Mouse (Mus musculus): ENCODE data around the gene Olfr987. TPM values are rescaled to one million over a fixed set of nuclear protein-coding genes. Genes with fewer than 3 reads are reported as not detected.
A peak's percentile ranks its signal among the peaks of the same experiment; 100 is the strongest.
"Not testable (repeated sequence)": the region's sequence is repeated elsewhere in the genome, so short reads cannot be mapped to it uniquely, and the experiment has no call there.

The Olfr987 gene
- not detected for total RNA-seq (2021)
- long read RNA-seq, experiment 1, result 0 reads
- long read RNA-seq, experiment 2, result 0 reads

DNA sequence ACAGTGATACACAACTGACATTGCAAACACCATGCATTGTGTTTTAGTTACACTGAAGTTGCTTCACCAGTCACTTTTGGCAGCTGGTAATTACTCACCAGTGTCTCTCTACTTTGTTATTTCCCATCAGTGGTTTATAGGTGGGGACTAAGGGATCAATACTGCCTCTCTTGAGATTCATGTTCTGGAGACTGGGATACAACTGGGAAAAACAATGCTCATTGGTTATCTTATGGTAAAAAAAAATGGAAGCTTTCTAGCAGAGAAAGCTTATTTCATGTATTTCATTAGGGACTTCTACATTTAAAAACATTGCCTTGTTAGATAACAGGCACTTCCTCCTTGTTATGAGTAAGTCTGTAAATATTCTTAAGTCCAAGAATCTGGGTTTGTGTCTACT lies at the start of gene Olfr987:
TSS of gene Olfr987 (minus strand) at position 101 of the 400 bp plus-strand sequence.
- intact Hi-C loops (cut with DNase I); H3K27ac ChIP-seq; H3K4me3 ChIP-seq; DNase-seq (ENCODE audit: extremely low spot score in 1 of 2, low spot score in 2 of 2): not testable (repeated sequence)

- DNase-seq (ENCODE audit: extremely low spot score in 1 of 2, low spot score in 2 of 2); intact Hi-C loops (cut with DNase I); H3K4me3 ChIP-seq: not testable (repeated sequence)
Observed at GRCm38 (mm10) chr2:85363127-85363526, 24.0 kb upstream of the Olfr987 start, which contains the start of gene Olfr988. Gene Olfr988, minus strand, starts transcription at chr2:85363227.

DNA sequence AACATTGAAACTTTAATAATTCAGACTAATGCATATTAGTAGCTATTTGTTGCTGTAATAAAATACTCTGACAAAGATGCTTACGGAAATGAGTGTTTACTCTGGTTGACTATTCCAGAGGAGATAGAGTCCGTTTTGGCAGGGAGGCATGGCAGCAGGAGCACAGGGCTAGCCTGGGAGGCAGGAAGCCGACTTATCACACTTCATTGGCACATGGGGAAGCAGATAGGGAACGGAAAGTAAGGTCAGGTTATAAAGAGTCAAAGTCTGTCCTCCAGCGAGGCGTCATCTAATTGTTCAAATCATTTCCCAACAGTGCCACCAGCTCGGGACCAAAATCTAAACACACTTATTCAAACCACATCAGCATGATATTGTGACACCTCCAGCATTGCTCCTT lies 857 bp upstream of the Olfr987 start:
- H3K4me3 ChIP-seq, result no peak overlapping the region
- no peak overlapping the region for H3K27ac ChIP-seq
- TF ChIP-seq CTCF (IDR thresholded peaks at IDR 0.05), result no peak
- intact Hi-C loops (cut with DNase I), result no loop called here
- no peak for DNase-seq (ENCODE audit: extremely low spot score in 1 of 2, low spot score in 2 of 2)

More at GRCm38 (mm10) chr2:85363127-85363526, 24.0 kb upstream of the Olfr987 start, which contains the start of gene Olfr988:
- H3K27ac ChIP-seq, result not testable (repeated sequence)

DNA sequence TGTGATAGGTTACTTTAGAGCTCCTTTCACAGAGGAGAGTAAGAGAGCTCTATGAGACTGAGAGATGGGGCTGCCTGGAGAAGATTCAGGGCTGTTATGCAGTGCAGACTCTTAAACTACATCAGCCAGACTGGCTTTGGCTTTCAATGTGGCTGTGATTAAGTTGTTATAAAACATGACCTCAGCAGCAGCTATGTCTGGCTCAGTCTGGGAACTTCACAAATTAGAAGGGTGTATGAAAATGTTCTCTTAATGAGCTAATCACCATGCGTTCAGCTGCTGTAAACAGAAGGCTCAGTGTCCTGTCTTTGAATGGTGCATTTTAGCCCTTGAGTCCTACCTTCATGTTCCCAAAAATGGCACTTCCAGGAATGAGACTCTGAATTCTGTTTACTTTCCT lies 20.0 kb downstream of the Olfr987 start:
- no peak for DNase-seq (ENCODE audit: extremely low spot score in 1 of 2, low spot score in 2 of 2)
- H3K27ac ChIP-seq, result no peak overlapping the region
- TF ChIP-seq CTCF (IDR thresholded peaks at IDR 0.05), result no peak
- intact Hi-C loops (cut with DNase I), result no loop called here
- H3K4me3 ChIP-seq, result no peak overlapping the region

DNA sequence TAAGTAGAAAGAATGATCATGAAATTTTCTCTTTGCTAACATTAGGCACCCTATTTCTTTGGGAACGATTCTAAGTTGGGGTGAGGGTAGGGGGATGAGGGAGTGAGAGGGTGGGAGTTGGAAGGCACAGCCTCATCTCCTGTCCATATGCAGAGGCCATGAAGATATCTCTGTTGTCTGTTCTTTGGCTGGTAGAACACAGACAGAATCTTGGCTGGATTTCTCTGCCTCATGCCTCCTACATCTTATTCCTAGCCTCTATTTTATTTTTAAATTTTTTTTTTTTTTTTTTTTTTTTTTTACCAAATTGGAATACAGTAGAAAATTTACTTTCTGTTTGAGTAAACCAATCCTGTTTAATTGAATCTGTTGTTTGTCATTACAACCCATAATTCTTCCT lies 53.7 kb downstream of the Olfr987 start:
- Histone ChIP-seq H3K27ac (peak overlapping the region; percentile 72), H3K4me3 (no peak overlapping the region)
- TF ChIP-seq CTCF (IDR thresholded peaks at IDR 0.05), result no peak
- DNase-seq (ENCODE audit: extremely low spot score in 1 of 2, low spot score in 2 of 2), result no peak
- intact Hi-C loops (cut with DNase I), result loop anchor here (1.0 to 10.0 kb wide), 3 partner anchors 33 to 139 kb away; no protein-coding TSS in a partner anchor

GRCm38 (mm10) chr2:85284626-85285025 lies 54.5 kb downstream of the Olfr987 start:
- peak overlapping the region; percentile 51 for H3K27ac ChIP-seq
- no peak for TF ChIP-seq CTCF (IDR thresholded peaks at IDR 0.05)

DNA sequence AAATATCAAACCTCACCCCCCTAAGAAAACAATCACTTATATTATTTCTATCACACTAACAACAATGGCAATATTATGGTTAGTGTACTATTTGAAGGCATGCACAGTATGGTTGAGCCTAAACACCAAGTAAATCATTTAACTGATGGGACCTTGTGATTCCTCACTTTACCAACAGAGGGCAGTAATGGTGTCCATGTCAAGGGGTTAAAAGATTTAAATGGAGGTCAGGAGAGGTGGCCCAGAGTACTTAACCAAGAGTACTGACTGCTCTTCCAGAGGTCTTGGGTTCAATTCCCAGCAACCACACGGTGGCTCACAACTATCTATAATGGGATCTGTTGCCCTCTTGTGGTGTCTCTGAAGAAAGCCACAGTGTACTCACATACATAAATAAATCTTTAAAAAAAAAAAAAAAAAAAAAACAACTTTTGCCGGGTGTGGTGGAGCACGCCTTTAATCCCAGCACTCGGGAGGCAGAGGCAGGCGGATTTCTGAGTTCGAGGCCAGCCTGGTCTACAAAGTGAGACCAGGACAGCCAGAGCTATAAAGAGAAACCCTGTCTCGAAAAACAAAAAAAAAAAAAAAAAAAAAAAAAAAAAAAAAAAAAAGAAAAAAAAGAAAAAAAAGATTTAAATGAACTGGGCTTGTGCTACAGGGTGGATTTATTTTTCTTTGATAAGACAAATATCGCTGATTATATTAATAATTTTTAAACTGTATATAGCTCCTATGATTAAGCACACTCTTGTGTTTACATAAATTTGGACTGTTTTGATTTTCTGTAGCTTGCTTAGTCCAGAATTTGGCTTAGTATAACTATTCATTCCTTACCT lies 55.3 kb downstream of the Olfr987 start:
- intact Hi-C loops (cut with DNase I), result loop anchor here (2.0 to 10.0 kb wide), 2 partner anchors 31 to 141 kb away; no protein-coding TSS in a partner anchor

More at GRCm38 (mm10) chr2:85284626-85285025, 54.5 kb downstream of the Olfr987 start:
- intact Hi-C loops (cut with DNase I), result loop anchor here (1.0 to 10.0 kb wide), 3 partner anchors 32 to 140 kb away; no protein-coding TSS in a partner anchor
- peak; percentile 54 to 67 for DNase-seq (ENCODE audit: extremely low spot score in 1 of 2, low spot score in 2 of 2)
- H3K4me3 ChIP-seq, result no peak overlapping the region

GRCm38 (mm10) chr2:85281023-85281422 lies 58.1 kb downstream of the Olfr987 start:
- DNase-seq (ENCODE audit: extremely low spot score in 1 of 2, low spot score in 2 of 2), result no peak
- H3K27ac ChIP-seq, result no peak overlapping the region
- no peak for TF ChIP-seq CTCF (IDR thresholded peaks at IDR 0.05)
- intact Hi-C loops (cut with DNase I), result loop anchor here (10.0 kb wide), 1 partner anchor 144 kb away; no protein-coding TSS in a partner anchor
- H3K4me3 ChIP-seq, result no peak overlapping the region

More for the DNA sequence above, 55.3 kb downstream of the Olfr987 start:
- Histone ChIP-seq H3K4me3 (no peak overlapping the region), H3K27ac (peak overlapping the region; percentile 51)
- no peak for DNase-seq (ENCODE audit: extremely low spot score in 1 of 2, low spot score in 2 of 2)
- peak; percentile 15 for TF ChIP-seq CTCF (IDR thresholded peaks at IDR 0.05)

Other genes starting within 250 kb of the Olfr987 start
- under 1 TPM; 0.30 to 0.38 TPM for gene Aplnr, start 203.1 kb downstream of the Olfr987 start, total RNA-seq (2021)
- gene Lrrc55, start 142.1 kb downstream of the Olfr987 start, total RNA-seq (2021), result 10 to 100 TPM; 32.8 to 36.5 TPM
- gene Olfr988, start 23.9 kb upstream of the Olfr987 start, total RNA-seq (2021), result not detected
- not detected for gene Olfr992, start 70.2 kb upstream of the Olfr987 start, total RNA-seq (2021)
- gene Olfr993, start 75.6 kb upstream of the Olfr987 start, total RNA-seq (2021), result not detected
- gene Olfr994, start 97.1 kb upstream of the Olfr987 start, total RNA-seq (2021), result not detected
- not detected for gene Olfr995, start 104.3 kb upstream of the Olfr987 start, total RNA-seq (2021)
- not detected for gene 4833423E24Rik, start 179.7 kb upstream of the Olfr987 start, total RNA-seq (2021)
- not detected for gene Olfr996, start 239.9 kb upstream of the Olfr987 start, total RNA-seq (2021)
- gene Olfr998, start 249.6 kb upstream of the Olfr987 start, total RNA-seq (2021), result not detected